Mouse (Mus musculus): ENCODE data around the gene Cdkl1. TPM values are rescaled to one million over a fixed set of nuclear protein-coding genes. Genes with fewer than 3 reads are reported as not detected.

The Cdkl1 gene
- polyA plus RNA-seq, 1 experiment = 0.05 TPM

- Histone ChIP-seq H3K27me3 (ENCODE audit: control insufficient read depth, insufficient read depth, insufficient read length) (no peaks in the 10 kb centered on the region), H3K36me3 (ENCODE audit: control insufficient read depth, insufficient read depth) (peaks cover 18% of the 10 kb centered on the region), H3K4me2 (ENCODE audit: low read depth) (no peak overlapping the region), H3ac (ENCODE audit: control insufficient read depth, insufficient read length) (no peak overlapping the region), H3K79me2 (ENCODE audit: control insufficient read depth, insufficient read depth) (no peaks in the 10 kb centered on the region), H3K4me3 (no peak overlapping the region)
- no peak for TF ChIP-seq USF1 (IDR thresholded peaks at IDR 0.05; ENCODE audit: low read depth)
- no peak for TF ChIP-seq MAX (IDR thresholded peaks at IDR 0.05; ENCODE audit: low read depth)
- no peak for TF ChIP-seq CEBPB (IDR thresholded peaks at IDR 0.05; ENCODE audit: insufficient read depth, poor library complexity, severe bottlenecking)
- TF ChIP-seq MYOD1 (IDR thresholded peaks at IDR 0.05; ENCODE audit: control insufficient read depth in 1 of 3, insufficient read length in 2 of 3, low read depth in 2 of 3) = no peak
- TF ChIP-seq SRF (IDR thresholded peaks at IDR 0.05; ENCODE audit: control insufficient read depth, insufficient read length, low read depth) = no peak
- no peak for TF ChIP-seq REST (IDR thresholded peaks at IDR 0.05; ENCODE audit: insufficient read depth, insufficient read length)
- TF ChIP-seq MYOG (IDR thresholded peaks at IDR 0.05; ENCODE audit: control insufficient read depth in 1 of 3, insufficient read depth in 1 of 3, insufficient read length in 2 of 3, low read depth in 2 of 3) = no peak
- no peak for TF ChIP-seq E2F4 (IDR thresholded peaks at IDR 0.05; ENCODE audit: insufficient read depth)
- TF ChIP-seq POLR2AphosphoS2 (IDR thresholded peaks at IDR 0.05; ENCODE audit: insufficient read length, low read depth) = no peak
These were observed 20.9 kb upstream of the Cdkl1 start for GRCm38 (mm10) chr12:69811976-69812375.

DNA sequence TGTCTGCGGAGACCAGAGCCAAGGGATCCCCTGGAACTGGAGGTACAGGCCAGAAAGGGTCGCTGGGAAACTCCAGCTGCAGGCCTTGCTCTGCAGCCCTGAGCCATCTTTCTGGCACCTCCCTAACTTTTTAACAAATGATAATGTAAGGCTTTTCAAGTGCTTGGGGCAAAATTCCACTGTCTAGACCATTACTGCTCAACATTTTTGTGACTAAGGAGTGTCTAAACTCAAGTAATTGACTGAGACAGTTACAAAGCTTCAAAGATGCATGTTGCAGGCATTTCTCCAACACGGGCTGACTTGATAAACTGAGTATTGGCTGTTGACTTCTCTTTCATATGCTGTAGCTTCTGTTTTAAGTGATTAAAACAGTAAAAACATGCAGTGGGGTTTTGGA lies 18.4 kb upstream of the Cdkl1 start:
- Histone ChIP-seq H3ac (ENCODE audit: control insufficient read depth, insufficient read length) (no peak overlapping the region), H3K79me2 (ENCODE audit: control insufficient read depth, insufficient read depth) (no peaks in the 10 kb centered on the region), H3K36me3 (ENCODE audit: control insufficient read depth, insufficient read depth) (peaks cover 11% of the 10 kb centered on the region), H3K4me2 (ENCODE audit: low read depth) (no peak overlapping the region), H3K27me3 (ENCODE audit: control insufficient read depth, insufficient read depth, insufficient read length) (no peaks in the 10 kb centered on the region), H3K4me3 (no peak overlapping the region)
- TF ChIP-seq POLR2AphosphoS2 (IDR thresholded peaks at IDR 0.05; ENCODE audit: insufficient read length, low read depth) (no peak), REST (IDR thresholded peaks at IDR 0.05; ENCODE audit: insufficient read depth, insufficient read length) (no peak), TCF12 (IDR thresholded peaks at IDR 0.05; ENCODE audit: insufficient read depth, poor library complexity, severe bottlenecking) (no peak), USF1 (IDR thresholded peaks at IDR 0.05; ENCODE audit: low read depth) (no peak), E2F4 (IDR thresholded peaks at IDR 0.05; ENCODE audit: insufficient read depth) (no peak)

GRCm38 (mm10) chr12:69807399-69807985 lies 16.4 kb upstream of the Cdkl1 start:
- no peak overlapping the region for H3K4me3 ChIP-seq
- H3ac ChIP-seq (ENCODE audit: control insufficient read depth, insufficient read length) = no peak overlapping the region
- H3K36me3 ChIP-seq (ENCODE audit: control insufficient read depth, insufficient read depth) = peaks cover 18% of the 10 kb centered on the region
- TF ChIP-seq USF1 (IDR thresholded peaks at IDR 0.05; ENCODE audit: low read depth) = no peak
- H3K27me3 ChIP-seq (ENCODE audit: control insufficient read depth, insufficient read depth, insufficient read length) = no peaks in the 10 kb centered on the region
- no peak overlapping the region for H3K4me2 ChIP-seq (ENCODE audit: low read depth)
- H3K79me2 ChIP-seq (ENCODE audit: control insufficient read depth, insufficient read depth) = no peaks in the 10 kb centered on the region

GRCm38 (mm10) chr12:69805148-69805547 lies 14.1 kb upstream of the Cdkl1 start:
- TF ChIP-seq POLR2AphosphoS2 (IDR thresholded peaks at IDR 0.05; ENCODE audit: insufficient read length, low read depth) = no peak
- no peak for TF ChIP-seq CEBPB (IDR thresholded peaks at IDR 0.05; ENCODE audit: insufficient read depth, poor library complexity, severe bottlenecking)
- no peak for TF ChIP-seq MAX (IDR thresholded peaks at IDR 0.05; ENCODE audit: low read depth)
- TF ChIP-seq SRF (IDR thresholded peaks at IDR 0.05; ENCODE audit: control insufficient read depth, insufficient read length, low read depth) = no peak
- no peak for TF ChIP-seq MYOG (IDR thresholded peaks at IDR 0.05; ENCODE audit: control insufficient read depth in 1 of 3, insufficient read depth in 1 of 3, insufficient read length in 2 of 3, low read depth in 2 of 3)
- Histone ChIP-seq H3K36me3 (ENCODE audit: control insufficient read depth, insufficient read depth) (peaks cover 14% of the 10 kb centered on the region), H3K4me3 (no peak overlapping the region), H3K4me2 (ENCODE audit: low read depth) (no peak overlapping the region), H3ac (ENCODE audit: control insufficient read depth, insufficient read length) (no peak overlapping the region), H3K27me3 (ENCODE audit: control insufficient read depth, insufficient read depth, insufficient read length) (no peaks in the 10 kb centered on the region), H3K79me2 (ENCODE audit: control insufficient read depth, insufficient read depth) (no peaks in the 10 kb centered on the region)

GRCm38 (mm10) chr12:69804393-69805070 lies 13.5 kb upstream of the Cdkl1 start:
- no peak for TF ChIP-seq POLR2AphosphoS2 (IDR thresholded peaks at IDR 0.05; ENCODE audit: insufficient read length, low read depth)
- TF ChIP-seq USF1 (IDR thresholded peaks at IDR 0.05; ENCODE audit: low read depth) = no peak
- no peak for TF ChIP-seq REST (IDR thresholded peaks at IDR 0.05; ENCODE audit: insufficient read depth, insufficient read length)
- TF ChIP-seq POLR2A (IDR thresholded peaks at IDR 0.05; ENCODE audit: insufficient read length, low read depth) = no peak
- no peak for TF ChIP-seq E2F4 (IDR thresholded peaks at IDR 0.05; ENCODE audit: insufficient read depth)
- no peak for TF ChIP-seq TCF3 (IDR thresholded peaks at IDR 0.05; ENCODE audit: insufficient read length, low read depth)
- no peak for TF ChIP-seq MAX (IDR thresholded peaks at IDR 0.05; ENCODE audit: low read depth)
- no peak for TF ChIP-seq SRF (IDR thresholded peaks at IDR 0.05; ENCODE audit: control insufficient read depth, insufficient read length, low read depth)
- TF ChIP-seq CEBPB (IDR thresholded peaks at IDR 0.05; ENCODE audit: insufficient read depth, poor library complexity, severe bottlenecking) = no peak
- TF ChIP-seq TCF12 (IDR thresholded peaks at IDR 0.05; ENCODE audit: insufficient read depth, poor library complexity, severe bottlenecking) = no peak
- no peak for TF ChIP-seq MYOD1 (IDR thresholded peaks at IDR 0.05; ENCODE audit: control insufficient read depth in 1 of 3, insufficient read length in 2 of 3, low read depth in 2 of 3)
- Histone ChIP-seq H3K27me3 (ENCODE audit: control insufficient read depth, insufficient read depth, insufficient read length) (no peaks in the 10 kb centered on the region), H3K4me3 (no peak overlapping the region), H3K36me3 (ENCODE audit: control insufficient read depth, insufficient read depth) (peaks cover 14% of the 10 kb centered on the region), H3ac (ENCODE audit: control insufficient read depth, insufficient read length) (no peak overlapping the region), H3K79me2 (ENCODE audit: control insufficient read depth, insufficient read depth) (no peaks in the 10 kb centered on the region), H3K4me2 (ENCODE audit: low read depth) (no peak overlapping the region)

All from myocyte (in vitro differentiated cells).